Mouse (Mus musculus) liver, postnatal 0 days (tissue): ENCODE measurements around the gene Emcn. TPM values are rescaled to one million over a fixed set of nuclear protein-coding genes. Genes with fewer than 3 reads are reported as not detected.

Experiments
- ATAC-seq: fragments of 200-750 bp; cut with Nextera tagmentation; 2 replicates; pipeline ENCODE4 v1.8.0; 2017; ENCODE audit warnings: mild to moderate bottlenecking, moderate library complexity
- DNase-seq: peaks from one replicate; pipeline ENCODE4 v3.0.0-alpha.2; 2016
- H3K27ac ChIP-seq: fragments of 300-500 bp; sonication (generic); 2 replicates; pipeline ENCODE4 v1.5.1; 2014; ENCODE audit warnings: antibody characterized with exemption, moderate library complexity, mild to moderate bottlenecking, low read depth
- H3K27me3 ChIP-seq: fragments of 300-500 bp; sonication (generic); 2 replicates; pipeline ENCODE4 v1.6.1; 2014; ENCODE audit warnings: low read length, control low read depth, mixed read lengths; ENCODE audit not compliant: insufficient read depth
- H3K36me3 ChIP-seq: fragments of 300-500 bp; sonication (generic); replicated peaks from 2 replicates; pipeline ENCODE4 v1.6.1; 2014; ENCODE audit warnings: mild to moderate bottlenecking, control low read depth, low read length, moderate library complexity, mixed read lengths; ENCODE audit not compliant: insufficient read depth
- H3K4me1 ChIP-seq: fragments of 300-500 bp; sonication (generic); 2 replicates; pipeline ENCODE4 v1.6.1; 2014; ENCODE audit warnings: antibody characterized with exemption, mild to moderate bottlenecking, control low read depth; ENCODE audit not compliant: insufficient read depth
- H3K4me2 ChIP-seq: fragments of 300-500 bp; sonication (generic); 2 replicates; pipeline ENCODE4 v1.6.1; 2014; ENCODE audit warnings: low read depth, mild to moderate bottlenecking, low read length, moderate library complexity, mixed read lengths
- H3K4me3 ChIP-seq: fragments of 300-500 bp; sonication (generic); 2 replicates; pipeline ENCODE4 v1.5.1; 2014; ENCODE audit warnings: low read depth, low read length
- H3K9ac ChIP-seq: fragments of 300-500 bp; sonication (generic); replicated peaks from 2 replicates; pipeline ENCODE4 v1.6.1; 2014; ENCODE audit warnings: mild to moderate bottlenecking, moderate library complexity
- H3K9me3 ChIP-seq: fragments of 300-500 bp; sonication (generic); 2 replicates; pipeline ENCODE4 v1.6.1; 2016; ENCODE audit warnings: mild to moderate bottlenecking, control low read depth, low read length, mixed read lengths
- CTCF ChIP-seq: sonication (generic); IDR thresholded peaks from 2 replicates; pipeline ENCODE4 v1.5.1; 2016; ENCODE audit warnings: antibody characterized with exemption, low read depth
- EP300 ChIP-seq: IDR thresholded peaks from 2 replicates; pipeline ENCODE4 v1.6.1; 2016; ENCODE audit warnings: antibody characterized with exemption, low read depth, mild to moderate bottlenecking
- WGBS: fragments of 180-500 bp; shearing (Covaris S2); extraction: QIAGEN DNeasy Blood & Tissue Kit; methylation state at CpG from one replicate; pipeline ENCODE4 v1.1.7; 2014; ENCODE audit not compliant: insufficient replicate concordance; 5-methylcytosine and 5-hydroxymethylcytosine counted together
- polyA plus RNA-seq: library from polyadenylated mRNA; unstranded; fragments of >200 nt; fragmentation: Nextera tagmentation; extraction: Ambion mirVana; gene quantifications from 2 replicates; pipeline ENCODE4 v1.2.1, GENCODE M21; 2015

The Emcn gene
- polyA plus RNA-seq, 1 experiment from 2014 or later: 3.6 TPM

DNA sequence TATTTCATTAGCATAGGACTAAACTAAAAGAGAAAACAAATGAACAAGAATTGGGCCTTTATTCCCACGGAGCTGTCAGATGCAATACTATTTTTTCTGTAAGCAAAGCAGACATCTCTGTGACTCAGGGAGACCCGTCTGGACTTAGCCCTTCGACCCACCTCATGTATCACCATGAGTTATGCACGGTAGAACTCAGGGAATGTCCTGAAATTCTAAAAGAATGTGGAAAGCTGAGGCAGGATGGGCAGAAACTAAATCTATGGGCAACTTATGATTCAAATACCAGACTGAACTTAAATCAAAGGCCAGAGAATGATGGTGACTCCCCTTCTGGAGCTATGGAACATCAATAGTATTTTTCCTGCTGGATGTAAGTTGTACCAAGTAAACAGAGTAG is 8.3 kb upstream of the Emcn start:
- 73% methylated on average over 4 of the region's 4 CpGs for WGBS
- no peaks in the 10 kb centered on the region for H3K9me3 ChIP-seq
- no peaks in the 10 kb centered on the region for H3K27me3 ChIP-seq
- H3K9ac ChIP-seq: no peak overlapping the region
- H3K4me2 ChIP-seq: no peak overlapping the region
- no peaks in the 10 kb centered on the region for H3K4me1 ChIP-seq
- DNase-seq (no peak), ATAC-seq (no peak)
- TF ChIP-seq EP300: no peak
- no peak for TF ChIP-seq CTCF
- H3K36me3 ChIP-seq: no peaks in the 10 kb centered on the region
- H3K27ac ChIP-seq: no peak overlapping the region
- no peak overlapping the region for H3K4me3 ChIP-seq

DNA sequence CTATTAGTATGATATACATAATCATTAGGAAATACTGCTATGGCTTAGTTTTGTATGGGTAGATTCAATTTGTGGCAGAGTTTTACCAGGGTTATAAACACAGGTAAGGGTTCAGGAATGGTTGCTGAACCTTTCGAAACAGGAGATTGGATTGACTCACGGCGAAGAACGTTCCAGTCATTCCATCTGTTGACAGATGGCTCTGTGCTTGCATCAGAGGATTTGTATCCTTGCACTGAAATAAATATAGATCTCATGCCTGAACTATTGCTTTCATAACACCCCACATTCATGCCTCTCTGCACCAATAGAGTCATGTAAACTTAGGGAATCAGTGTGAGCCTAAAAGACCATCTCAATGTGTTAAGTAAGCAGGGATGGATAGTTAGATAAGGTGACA is 4.9 kb upstream of the Emcn start:
- H3K4me1 ChIP-seq: 0 out of 2 replicates have a peak, but pooled peaks cover under 1% of the 10 kb centered on the region
- no peaks in the 10 kb centered on the region for H3K9me3 ChIP-seq
- no peak overlapping the region for H3K27ac ChIP-seq
- TF ChIP-seq CTCF (no peak), EP300 (no peak)
- no peaks in the 10 kb centered on the region for H3K36me3 ChIP-seq
- 90% methylated on average over 4 of the region's 4 CpGs for WGBS
- no peak overlapping the region for H3K4me3 ChIP-seq
- ATAC-seq (no peak), DNase-seq (no peak)
- H3K4me2 ChIP-seq: no peak overlapping the region
- no peaks in the 10 kb centered on the region for H3K27me3 ChIP-seq
- H3K9ac ChIP-seq: no peak overlapping the region

DNA sequence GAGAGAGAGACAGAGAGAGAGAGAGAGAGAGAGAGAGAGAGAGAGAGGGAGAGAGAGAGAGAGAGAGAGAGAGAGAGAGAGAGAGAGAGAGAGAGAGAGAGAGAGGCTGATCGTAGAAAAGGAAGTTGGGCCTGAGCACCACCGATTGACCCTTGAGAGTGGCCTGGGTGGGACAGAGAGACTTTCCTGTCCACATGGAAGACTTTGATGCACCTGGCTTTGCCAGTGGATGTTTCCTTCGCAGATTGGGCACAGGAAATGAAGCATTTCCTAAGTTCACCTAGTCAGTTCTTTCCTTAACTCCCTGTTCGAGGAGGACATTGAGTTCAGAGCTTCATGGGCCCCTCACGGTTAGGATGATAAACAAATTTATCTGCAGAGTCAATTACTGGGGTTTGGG is 2.6 kb downstream of the Emcn start:
- Histone ChIP-seq H3K4me3 (no peak overlapping the region), H3K9me3 (no peaks in the 10 kb centered on the region), H3K9ac (no peak overlapping the region), H3K27ac (no peak overlapping the region), H3K27me3 (no peaks in the 10 kb centered on the region), H3K4me2 (no peak overlapping the region), H3K36me3 (no peaks in the 10 kb centered on the region), H3K4me1 (0 out of 2 replicates have a peak, but pooled peaks cover 3% of the 10 kb centered on the region)
- DNase-seq (no peak), ATAC-seq (no peak)
- 48% methylated on average over 5 of the region's 5 CpGs for WGBS
- TF ChIP-seq CTCF (no peak), EP300 (no peak)

DNA sequence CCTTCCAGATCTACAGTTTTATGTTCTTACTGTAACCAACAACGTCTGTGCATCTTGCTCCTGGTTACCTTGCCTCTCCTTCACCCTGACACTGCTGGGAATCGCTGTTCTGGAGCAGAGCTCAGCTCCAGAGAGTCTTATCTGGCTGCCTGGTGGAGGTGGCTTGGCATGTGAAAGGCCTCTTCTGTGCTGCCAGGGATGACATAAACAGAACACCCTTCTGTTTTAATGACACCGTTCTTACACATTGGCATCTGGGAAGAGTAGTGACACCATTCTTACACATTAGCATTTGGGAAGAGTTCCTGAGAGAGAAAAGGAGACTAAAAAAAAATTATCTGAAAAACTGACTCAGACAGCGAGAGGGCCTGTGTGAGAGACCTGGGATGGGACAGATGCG is 11.0 kb downstream of the Emcn start:
- H3K4me2 ChIP-seq: no peak overlapping the region
- no peaks in the 10 kb centered on the region for H3K9me3 ChIP-seq
- H3K27ac ChIP-seq: no peak overlapping the region
- H3K4me1 ChIP-seq: no peaks in the 10 kb centered on the region
- 66% methylated on average over 5 of the region's 5 CpGs for WGBS
- no peaks in the 10 kb centered on the region for H3K27me3 ChIP-seq
- H3K9ac ChIP-seq: no peak overlapping the region
- H3K4me3 ChIP-seq: no peak overlapping the region
- H3K36me3 ChIP-seq: no peaks in the 10 kb centered on the region
- DNase-seq (no peak), ATAC-seq (no peak)
- TF ChIP-seq CTCF (no peak), EP300 (no peak)

DNA sequence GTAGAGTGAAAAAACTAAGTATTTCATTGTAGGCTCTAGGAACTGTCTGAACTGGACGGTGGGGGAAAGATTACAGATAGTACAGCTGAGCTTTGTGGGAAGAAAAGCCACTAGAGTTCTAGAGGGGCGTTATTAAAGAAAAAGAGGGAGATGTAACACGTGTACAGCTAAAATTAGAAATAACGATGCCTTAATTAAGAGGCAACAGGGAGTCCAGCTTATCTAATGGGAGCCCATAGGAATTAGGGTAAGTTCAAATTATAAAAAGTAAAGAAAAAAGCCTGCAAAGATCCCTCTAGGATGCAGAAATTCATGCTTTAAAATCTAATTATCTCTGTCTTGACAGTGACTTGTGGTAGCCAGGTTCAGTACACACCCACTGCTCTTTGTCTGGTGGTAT is 15.8 kb downstream of the Emcn start:
- ATAC-seq (no peak), DNase-seq (no peak)
- Histone ChIP-seq H3K4me3 (no peak overlapping the region), H3K36me3 (no peaks in the 10 kb centered on the region), H3K27me3 (no peaks in the 10 kb centered on the region), H3K27ac (no peak overlapping the region), H3K4me2 (no peak overlapping the region), H3K4me1 (no peaks in the 10 kb centered on the region), H3K9ac (no peak overlapping the region), H3K9me3 (no peaks in the 10 kb centered on the region)
- TF ChIP-seq EP300: no peak
- no peak for TF ChIP-seq CTCF
- WGBS: 69% methylated on average over 4 of the region's 4 CpGs

DNA sequence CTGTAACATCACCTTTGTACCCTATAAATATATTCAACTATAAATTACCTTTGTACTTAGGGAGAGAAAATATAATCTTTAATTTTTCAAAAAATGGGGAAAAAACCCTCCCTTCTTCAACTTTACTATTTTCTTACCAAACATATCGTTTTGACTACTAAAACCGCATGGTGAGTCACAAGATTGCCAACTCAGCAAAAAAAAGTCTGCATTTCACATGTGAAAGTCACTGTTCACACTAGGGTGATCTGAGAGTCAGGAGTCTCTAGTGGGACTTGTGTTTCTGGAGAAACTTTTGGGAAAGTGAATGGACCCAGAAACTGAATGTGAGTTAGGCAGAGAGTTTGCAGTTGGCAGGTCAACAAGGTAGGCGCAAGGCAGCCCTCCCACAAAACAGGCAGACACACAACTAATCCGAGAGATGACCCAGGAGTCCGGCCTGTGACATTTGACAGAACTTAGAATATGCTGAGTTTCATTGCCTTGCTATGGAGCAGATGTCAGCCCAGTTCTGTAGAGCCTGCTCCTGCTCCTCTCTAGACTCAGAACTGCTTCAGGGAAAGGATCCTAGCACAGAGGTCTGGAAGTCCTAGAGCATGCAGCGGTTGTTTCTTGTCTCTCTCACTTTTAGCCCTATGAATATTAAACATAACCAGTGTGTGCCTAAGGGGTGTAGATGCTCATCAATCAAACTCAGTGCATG is 26.4 kb downstream of the Emcn start:
- DNase-seq (no peak), ATAC-seq (no peak)
- Histone ChIP-seq H3K4me1 (no peaks in the 10 kb centered on the region), H3K9ac (no peak overlapping the region), H3K36me3 (no peaks in the 10 kb centered on the region), H3K9me3 (no peaks in the 10 kb centered on the region), H3K27ac (no peak overlapping the region), H3K4me2 (no peak overlapping the region), H3K27me3 (no peaks in the 10 kb centered on the region), H3K4me3 (no peak overlapping the region)
- 80% methylated on average over 6 of the region's 6 CpGs for WGBS
- no peak for TF ChIP-seq CTCF

DNA sequence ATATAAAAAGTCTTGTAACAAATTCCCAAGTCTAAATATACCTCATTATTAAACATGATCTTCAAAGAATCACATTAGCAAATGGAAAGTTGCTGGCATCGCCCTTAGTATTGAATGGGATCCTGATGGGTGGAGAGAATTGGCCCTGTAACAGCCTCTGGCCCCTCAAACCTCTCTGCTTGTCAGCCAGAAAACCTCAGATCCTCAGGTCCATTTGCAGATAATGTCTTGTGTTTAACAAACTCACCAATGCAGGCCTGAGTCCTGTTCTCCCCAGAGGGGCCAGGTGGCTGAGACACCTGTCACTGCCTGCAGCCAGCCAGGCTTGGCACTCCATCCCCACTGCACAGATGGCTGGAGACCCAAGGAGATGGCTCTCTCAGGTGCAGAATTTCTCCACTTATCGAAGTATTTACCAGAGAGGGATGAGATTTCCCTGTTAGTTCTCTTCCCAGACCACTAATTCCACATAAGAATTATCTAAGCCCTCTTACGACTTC is 27.0 kb downstream of the Emcn start:
- Histone ChIP-seq H3K9ac (no peak overlapping the region), H3K36me3 (no peaks in the 10 kb centered on the region), H3K4me3 (no peak overlapping the region), H3K4me1 (no peaks in the 10 kb centered on the region), H3K27ac (no peak overlapping the region), H3K9me3 (no peaks in the 10 kb centered on the region), H3K4me2 (no peak overlapping the region), H3K27me3 (no peaks in the 10 kb centered on the region)
- ATAC-seq: no peak
- no peak for TF ChIP-seq CTCF
- no peak for DNase-seq
- WGBS: 72% methylated on average over 3 of the region's 3 CpGs
